13 mouse cellular contexts compared by ENCODE assay signal in the genomic region with DNA sequence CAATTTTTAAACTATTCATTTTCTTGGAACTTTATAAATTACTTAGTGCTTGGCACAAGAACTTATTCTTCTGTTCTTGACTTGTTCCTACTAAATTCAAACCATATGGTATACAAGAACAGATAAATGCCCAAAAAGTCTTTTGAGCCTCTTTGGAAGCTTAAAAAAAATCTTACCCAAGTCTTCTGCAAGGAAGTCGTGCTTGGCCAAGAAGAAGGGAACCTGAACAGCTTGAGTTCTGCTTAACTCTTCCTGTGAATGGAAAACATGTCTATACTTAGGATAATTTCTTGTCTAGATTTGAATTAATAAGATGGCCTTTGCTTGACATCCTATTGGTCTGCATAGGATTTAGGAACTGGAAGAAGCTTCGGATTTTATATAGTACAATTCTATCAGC.
"Had no signal": no experiment of that assay in that cellular context is flagged by ENCODE, and none has a peak within 500 bp of the region (broad histone marks: within the 10 kb centered on the region; RNA-seq: fewer than 3 reads in every experiment).

No protein-coding gene starts in this region.

- ATAC-seq: intestine, embryonic 15.5 days; liver, postnatal 0 days; lung, postnatal 0 days; midbrain, embryonic 15.5 days had no signal

- DNase-seq: kidney, adult 11 months; kidney, adult 8-10 months; kidney, postnatal 10 days; kidney, postnatal 36 days; layer of hippocampus, postnatal 36 days; liver, postnatal 0 days; lung, embryonic 14.5 days; retina, postnatal 1 day; right cerebral cortex, postnatal 4 days; thymus, postnatal 25 days had no signal
